Mouse (Mus musculus) midbrain, embryonic 16.5 days (tissue): ENCODE measurements around the gene Snrk. TPM values are rescaled to one million over a fixed set of nuclear protein-coding genes. Genes with fewer than 3 reads are reported as not detected.
"Not testable (repeated sequence)": the region's sequence is repeated elsewhere in the genome, so short reads cannot be mapped to it uniquely, and the experiment has no call there.

ENCODE experiments used
- ATAC-seq: fragments of 200-750 bp; cut with Nextera tagmentation; 2 replicates; pipeline ENCODE4 v1.8.0; 2017; ENCODE audit warnings: moderate TSS enrichment
- H3K27ac ChIP-seq: fragments of 300-500 bp; sonication (generic); 2 replicates; pipeline ENCODE4 v1.5.1; 2014; ENCODE audit warnings: mild to moderate bottlenecking, low read length, mixed read lengths
- H3K27me3 ChIP-seq: fragments of 300-500 bp; sonication (generic); 2 replicates; pipeline ENCODE4 v1.6.1; 2014; ENCODE audit warnings: low read depth, low read length, mixed read lengths; ENCODE audit not compliant: control insufficient read depth, insufficient read depth
- H3K36me3 ChIP-seq: fragments of 300-500 bp; sonication (generic); 2 replicates; pipeline ENCODE4 v1.6.1; 2014; ENCODE audit warnings: mild to moderate bottlenecking, low read length, moderate library complexity, mixed read lengths; ENCODE audit not compliant: control insufficient read depth, insufficient read depth
- H3K4me1 ChIP-seq: fragments of 300-500 bp; sonication (generic); 2 replicates; pipeline ENCODE4 v1.6.1; 2014; ENCODE audit warnings: mild to moderate bottlenecking, low read length, mixed read lengths; ENCODE audit not compliant: control insufficient read depth, insufficient read depth
- H3K4me2 ChIP-seq: fragments of 300-500 bp; sonication (generic); 2 replicates; pipeline ENCODE4 v1.6.1; 2014; ENCODE audit warnings: mild to moderate bottlenecking, low read length, mixed read lengths
- H3K4me3 ChIP-seq: fragments of 300-500 bp; sonication (generic); 2 replicates; pipeline ENCODE4 v1.5.1; 2014; ENCODE audit warnings: low read depth, mild to moderate bottlenecking, low read length, moderate library complexity, mixed read lengths
- H3K9ac ChIP-seq: fragments of 300-500 bp; sonication (generic); 2 replicates; pipeline ENCODE4 v1.6.1; 2014; ENCODE audit warnings: low read depth, low read length, mixed read lengths
- H3K9me3 ChIP-seq: fragments of 300-500 bp; sonication (generic); replicated peaks from 2 replicates; pipeline ENCODE4 v1.6.1; 2014; ENCODE audit warnings: mild to moderate bottlenecking, low read length, mixed read lengths; ENCODE audit not compliant: control insufficient read depth, poor library complexity, severe bottlenecking
- WGBS: fragments of 180-500 bp; shearing (Covaris S2); extraction: QIAGEN DNeasy Blood & Tissue Kit; methylation state at CpG from one replicate; pipeline ENCODE4 v1.1.7; 2014; 5-methylcytosine and 5-hydroxymethylcytosine counted together
- polyA plus RNA-seq: library from polyadenylated mRNA; unstranded; fragments of >200 nt; fragmentation: Nextera tagmentation; extraction: Ambion mirVana; gene quantifications from 2 replicates; pipeline ENCODE4 v1.2.1, GENCODE M21; 2015

Snrk gene
- polyA plus RNA-seq, 1 experiment from 2014 or later: 95.4 TPM

GRCm38 (mm10) chr9:122156389-122157078, 39.5 kb downstream of the Snrk start:
- H3K4me2 ChIP-seq: no peak overlapping the region
- no peaks in the 10 kb centered on the region for H3K9me3 ChIP-seq
- H3K27me3 ChIP-seq: no peaks in the 10 kb centered on the region
- no peak for ATAC-seq
- WGBS: 82% methylated on average over 5 of the region's 5 CpGs
- peaks cover 9% of the 10 kb centered on the region for H3K36me3 ChIP-seq
- H3K9ac ChIP-seq: no peak overlapping the region
- H3K27ac ChIP-seq: no peak overlapping the region
- H3K4me1 ChIP-seq: no peaks in the 10 kb centered on the region
- no peak overlapping the region for H3K4me3 ChIP-seq

GRCm38 (mm10) chr9:122157079-122157441, 40.0 kb downstream of the Snrk start:
- Histone ChIP-seq H3K4me3 (no peak overlapping the region), H3K4me2 (no peak overlapping the region), H3K9me3 (no peaks in the 10 kb centered on the region), H3K27me3 (no peaks in the 10 kb centered on the region), H3K9ac (no peak overlapping the region), H3K4me1 (no peaks in the 10 kb centered on the region), H3K27ac (no peak overlapping the region), H3K36me3 (peaks cover 9% of the 10 kb centered on the region)
- WGBS: 94% methylated on average over 14 of the region's 14 CpGs
- ATAC-seq: no peak

GRCm38 (mm10) chr9:122164535-122164934, 47.5 kb downstream of the Snrk start:
- H3K27me3 ChIP-seq: no peaks in the 10 kb centered on the region
- no peak overlapping the region for H3K4me3 ChIP-seq
- no peaks in the 10 kb centered on the region for H3K4me1 ChIP-seq
- no peak overlapping the region for H3K27ac ChIP-seq
- H3K4me2 ChIP-seq: no peak overlapping the region
- peaks cover 32% of the 10 kb centered on the region for H3K36me3 ChIP-seq
- H3K9me3 ChIP-seq: no peaks in the 10 kb centered on the region
- ATAC-seq: no peak
- 97% methylated on average over 4 of the region's 4 CpGs for WGBS
- no peak overlapping the region for H3K9ac ChIP-seq

GRCm38 (mm10) chr9:122167719-122168118, 50.7 kb downstream of the Snrk start:
- WGBS: 96% methylated on average over 5 of the region's 5 CpGs
- not testable (repeated sequence) for H3K4me3 ChIP-seq, H3K9me3 ChIP-seq, ATAC-seq, H3K27me3 ChIP-seq, H3K4me1 ChIP-seq, H3K27ac ChIP-seq, H3K4me2 ChIP-seq, H3K9ac ChIP-seq
- peaks cover 30% of the 10 kb centered on the region for H3K36me3 ChIP-seq

- Histone ChIP-seq H3K36me3 (peaks cover 24% of the 10 kb centered on the region), H3K4me3 (no peak overlapping the region), H3K27me3 (no peaks in the 10 kb centered on the region), H3K9me3 (no peaks in the 10 kb centered on the region), H3K4me1 (no peaks in the 10 kb centered on the region), H3K9ac (no peak overlapping the region), H3K27ac (no peak overlapping the region), H3K4me2 (no peak overlapping the region)
- no peak for ATAC-seq
- 89% methylated on average over 6 of the region's 6 CpGs for WGBS
These were observed 52.8 kb downstream of the Snrk start for GRCm38 (mm10) chr9:122169901-122170300.

GRCm38 (mm10) chr9:122172612-122173186, 55.6 kb downstream of the Snrk start:
- Histone ChIP-seq H3K9me3 (no peaks in the 10 kb centered on the region), H3K36me3 (peaks cover 13% of the 10 kb centered on the region), H3K4me3 (no peak overlapping the region), H3K27ac (no peak overlapping the region), H3K9ac (no peak overlapping the region), H3K4me2 (no peak overlapping the region), H3K4me1 (no peaks in the 10 kb centered on the region), H3K27me3 (no peaks in the 10 kb centered on the region)
- 90% methylated on average over 11 of the region's 11 CpGs for WGBS
- no peak for ATAC-seq

- H3K27ac ChIP-seq: no peak overlapping the region
- WGBS: 70% methylated on average over 9 of the region's 9 CpGs
- no peaks in the 10 kb centered on the region for H3K4me1 ChIP-seq
- no peak overlapping the region for H3K4me3 ChIP-seq
- no peaks in the 10 kb centered on the region for H3K9me3 ChIP-seq
- no peak for ATAC-seq
- H3K27me3 ChIP-seq: no peaks in the 10 kb centered on the region
- H3K4me2 ChIP-seq: no peak overlapping the region
- peaks cover 13% of the 10 kb centered on the region for H3K36me3 ChIP-seq
- no peak overlapping the region for H3K9ac ChIP-seq
These were observed 56.6 kb downstream of the Snrk start for GRCm38 (mm10) chr9:122173405-122174233.

- peaks cover 13% of the 10 kb centered on the region for H3K36me3 ChIP-seq
- 90% methylated on average over 6 of the region's 6 CpGs for WGBS
These were observed 57.7 kb downstream of the Snrk start for GRCm38 (mm10) chr9:122174723-122175122.

More at GRCm38 (mm10) chr9:122174723-122175122, 57.7 kb downstream of the Snrk start:
- no peaks in the 10 kb centered on the region for H3K9me3 ChIP-seq
- no peak overlapping the region for H3K9ac ChIP-seq
- no peaks in the 10 kb centered on the region for H3K4me1 ChIP-seq
- ATAC-seq: no peak
- H3K27ac ChIP-seq: no peak overlapping the region
- no peak overlapping the region for H3K4me2 ChIP-seq
- H3K27me3 ChIP-seq: no peaks in the 10 kb centered on the region
- H3K4me3 ChIP-seq: no peak overlapping the region
